Mouse (Mus musculus): ENCODE data around the gene Pola2. TPM values are rescaled to one million over a fixed set of nuclear protein-coding genes. Genes with fewer than 3 reads are reported as not detected.

The Pola2 gene
- polyA plus RNA-seq, 1 experiment = 16.8 TPM

DNA sequence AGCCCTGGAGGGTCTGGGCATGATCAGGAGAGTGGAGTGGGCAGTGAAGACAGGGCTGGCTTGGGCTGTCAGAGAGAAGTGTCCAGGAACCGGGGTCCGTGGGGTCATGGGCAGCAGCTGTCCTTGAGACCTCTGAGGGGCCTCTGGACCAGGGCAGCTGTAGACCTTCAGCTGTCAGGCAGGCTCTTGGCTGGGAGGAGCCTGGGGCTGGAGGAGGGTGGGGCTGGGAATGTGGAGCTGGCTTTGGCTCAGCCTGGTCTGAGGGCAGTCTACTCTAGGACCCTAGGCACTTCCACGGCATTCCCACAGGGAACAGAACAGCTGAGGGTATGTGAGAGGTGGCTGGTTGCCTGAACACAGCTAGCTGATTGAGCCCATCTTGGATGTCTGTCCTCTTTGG, 28.7 kb downstream of the Pola2 start:
- Histone ChIP-seq H3K27ac (ENCODE audit: insufficient read depth, low read length) (no peak overlapping the region), H3K4me1 (ENCODE audit: control insufficient read depth, insufficient read depth, low read length) (peaks cover 24% of the 10 kb centered on the region), H3K4me3 (replicated peaks; ENCODE audit: insufficient read depth, low read depth, low read length) (no peak overlapping the region), H3K27me3 (ENCODE audit: control insufficient read depth, insufficient read depth, low read length) (no peaks in the 10 kb centered on the region)
- WGBS = 61% methylated on average over 3 of the region's 3 CpGs
- no peak for DNase-seq
- TF ChIP-seq POLR2A (IDR thresholded peaks at IDR 0.05; ENCODE audit: borderline replicate concordance, insufficient read depth, low read length) = no peak
- TF ChIP-seq CTCF (IDR thresholded peaks at IDR 0.05; ENCODE audit: borderline replicate concordance, insufficient read depth, low read depth, low read length) = no peak

DNA sequence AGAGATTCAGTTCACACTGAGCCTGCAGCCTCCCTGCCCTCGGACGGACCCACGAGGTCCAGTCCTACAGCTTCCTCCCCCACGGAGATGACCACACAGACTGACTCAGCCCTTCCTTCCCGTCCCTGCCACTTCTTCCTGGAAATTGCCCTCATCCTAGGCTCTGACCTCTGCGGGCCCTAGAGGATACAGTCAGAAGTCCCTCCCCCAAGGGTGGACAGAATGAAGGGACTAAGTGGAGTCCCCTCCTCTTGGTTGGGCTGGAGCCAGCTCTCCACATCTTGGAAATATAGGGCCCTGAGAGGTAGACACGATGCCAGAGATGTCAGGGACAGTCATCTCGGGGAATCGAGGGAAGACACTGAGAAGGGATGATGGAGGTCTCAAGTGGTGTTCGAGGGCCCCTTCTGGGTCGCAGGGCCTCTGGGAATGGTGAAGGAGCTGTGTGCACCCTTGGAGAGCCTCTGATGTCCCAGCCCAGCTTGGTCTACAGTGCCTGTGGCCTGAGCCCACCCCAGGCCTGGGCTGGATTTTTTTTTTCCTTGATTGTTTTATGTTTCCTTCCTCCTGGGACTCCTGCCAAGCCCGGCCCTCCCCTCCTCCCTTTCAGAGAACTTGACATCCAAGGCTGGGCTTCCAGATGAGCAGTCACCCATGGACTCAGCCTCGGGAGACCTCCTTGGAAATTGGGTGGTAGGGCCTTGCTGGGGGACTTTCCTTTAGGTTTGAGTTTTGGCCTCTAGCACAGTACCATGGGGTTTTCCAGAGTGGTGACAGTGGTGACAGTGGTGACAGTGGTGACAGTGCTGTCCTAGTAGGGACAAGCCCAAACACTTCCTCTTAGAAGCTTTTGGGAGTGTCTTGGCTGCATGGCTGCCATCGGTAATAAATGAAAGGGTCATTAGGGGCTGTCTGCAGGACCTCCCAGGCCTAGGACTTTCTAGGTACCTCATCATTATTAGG, 34.1 kb downstream of the Pola2 start:
- no peak for DNase-seq
- WGBS = 53% methylated on average over 14 of the region's 14 CpGs
- TF ChIP-seq CTCF (IDR thresholded peaks at IDR 0.05; ENCODE audit: borderline replicate concordance, insufficient read depth, low read depth, low read length) (no peak), POLR2A (IDR thresholded peaks at IDR 0.05; ENCODE audit: borderline replicate concordance, insufficient read depth, low read length) (no peak)

DNA sequence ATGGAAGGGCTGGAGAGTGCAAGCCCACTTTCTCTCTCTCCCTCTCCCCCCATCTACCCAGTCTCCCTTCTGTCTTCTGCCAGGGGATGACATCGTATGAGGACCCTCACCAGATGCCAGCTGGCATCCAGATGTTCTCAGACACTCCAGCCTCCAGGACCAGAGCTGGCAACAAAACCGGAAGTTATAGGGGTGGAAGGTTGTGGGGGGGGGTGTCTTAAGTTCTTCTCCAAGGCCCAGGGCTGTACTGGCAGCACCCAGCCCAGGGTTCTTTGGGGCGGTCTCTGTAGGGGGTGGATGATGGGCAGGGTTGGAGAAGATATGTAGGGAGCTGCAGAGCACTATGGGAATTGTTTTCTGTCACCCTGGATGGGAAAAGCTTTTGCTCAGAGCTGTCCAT, 35.5 kb downstream of the Pola2 start:
- Histone ChIP-seq H3K27me3 (ENCODE audit: control insufficient read depth, insufficient read depth, low read length) (no peaks in the 10 kb centered on the region), H3K4me3 (replicated peaks; ENCODE audit: insufficient read depth, low read depth, low read length) (no peak overlapping the region)

More for the DNA sequence above, 34.1 kb downstream of the Pola2 start:
- Histone ChIP-seq H3K4me1 (ENCODE audit: control insufficient read depth, insufficient read depth, low read length) (no peaks in the 10 kb centered on the region; the same call in 1 of the 2 replicates), H3K27me3 (ENCODE audit: control insufficient read depth, insufficient read depth, low read length) (no peaks in the 10 kb centered on the region), H3K4me3 (replicated peaks; ENCODE audit: insufficient read depth, low read depth, low read length) (no peak overlapping the region), H3K27ac (ENCODE audit: insufficient read depth, low read length) (no peak overlapping the region)

DNA sequence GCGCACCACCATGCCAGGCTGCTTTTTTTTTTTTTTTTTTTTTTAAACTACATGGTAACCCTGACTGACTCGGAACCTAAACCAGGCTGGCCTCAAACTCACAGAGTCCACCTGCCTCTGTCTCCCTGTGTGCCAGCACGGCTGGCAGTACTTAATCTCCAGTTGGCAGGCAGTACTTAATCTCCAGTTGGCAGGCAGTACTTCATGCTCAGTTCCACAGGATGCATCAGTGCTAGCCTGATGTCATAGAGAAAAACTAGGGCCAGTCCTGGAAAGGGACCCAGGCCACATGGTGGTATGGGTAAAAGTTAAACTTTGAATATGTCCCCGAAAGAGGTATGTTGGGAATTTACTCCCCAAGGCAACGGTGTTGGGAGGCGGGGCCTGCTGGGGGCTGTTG, 35.9 kb downstream of the Pola2 start:
- Histone ChIP-seq H3K4me3 (replicated peaks; ENCODE audit: insufficient read depth, low read depth, low read length) (no peak overlapping the region), H3K27ac (ENCODE audit: insufficient read depth, low read length) (no peak overlapping the region), H3K4me1 (ENCODE audit: control insufficient read depth, insufficient read depth, low read length) (peaks cover 2% of the 10 kb centered on the region; the same call in 1 of the 2 replicates), H3K27me3 (ENCODE audit: control insufficient read depth, insufficient read depth, low read length) (no peaks in the 10 kb centered on the region)
- DNase-seq = peak in 1 of 2 experiments; percentile 47
- 49% methylated on average over 6 of the region's 6 CpGs for WGBS
- TF ChIP-seq POLR2A (IDR thresholded peaks at IDR 0.05; ENCODE audit: borderline replicate concordance, insufficient read depth, low read length) (no peak), CTCF (IDR thresholded peaks at IDR 0.05; ENCODE audit: borderline replicate concordance, insufficient read depth, low read depth, low read length) (no peak)

More for the DNA sequence above, 35.5 kb downstream of the Pola2 start:
- DNase-seq = no peak
- Histone ChIP-seq H3K4me1 (ENCODE audit: control insufficient read depth, insufficient read depth, low read length) (peaks cover under 1% of the 10 kb centered on the region; the same call in 1 of the 2 replicates), H3K27ac (ENCODE audit: insufficient read depth, low read length) (no peak overlapping the region)
- WGBS = 34% methylated on average over 3 of the region's 3 CpGs
- TF ChIP-seq CTCF (IDR thresholded peaks at IDR 0.05; ENCODE audit: borderline replicate concordance, insufficient read depth, low read depth, low read length) (no peak), POLR2A (IDR thresholded peaks at IDR 0.05; ENCODE audit: borderline replicate concordance, insufficient read depth, low read length) (no peak)

DNA sequence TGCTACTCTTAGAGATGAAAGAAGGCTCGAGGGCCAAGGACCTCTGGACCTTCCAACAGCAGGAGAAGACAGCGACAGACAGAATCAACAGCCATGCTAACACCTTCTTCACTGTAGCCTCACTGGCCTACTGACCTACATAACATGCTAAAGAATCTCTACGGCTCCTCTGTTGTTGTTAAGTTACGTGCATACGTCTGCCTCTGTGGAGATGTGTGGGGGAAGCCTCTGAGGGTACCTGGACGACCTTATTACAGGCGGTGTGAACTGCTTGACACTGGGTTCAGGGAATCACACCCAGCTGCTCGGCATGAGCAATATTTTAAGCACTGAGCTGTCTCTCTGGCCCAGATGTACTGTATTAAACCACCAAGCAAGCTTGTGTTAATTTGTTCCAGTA, 36.5 kb downstream of the Pola2 start:
- no peak for TF ChIP-seq POLR2A (IDR thresholded peaks at IDR 0.05; ENCODE audit: borderline replicate concordance, insufficient read depth, low read length)
- no peak for TF ChIP-seq CTCF (IDR thresholded peaks at IDR 0.05; ENCODE audit: borderline replicate concordance, insufficient read depth, low read depth, low read length)
- no peak for DNase-seq
- 84% methylated on average over 8 of the region's 8 CpGs for WGBS
- no peak overlapping the region for H3K27ac ChIP-seq (ENCODE audit: insufficient read depth, low read length)
- H3K4me3 ChIP-seq (replicated peaks; ENCODE audit: insufficient read depth, low read depth, low read length) = no peak overlapping the region
- no peaks in the 10 kb centered on the region for H3K27me3 ChIP-seq (ENCODE audit: control insufficient read depth, insufficient read depth, low read length)
- H3K4me1 ChIP-seq (ENCODE audit: control insufficient read depth, insufficient read depth, low read length) = peaks cover 3% of the 10 kb centered on the region; the same call in 1 of the 2 replicates

DNA sequence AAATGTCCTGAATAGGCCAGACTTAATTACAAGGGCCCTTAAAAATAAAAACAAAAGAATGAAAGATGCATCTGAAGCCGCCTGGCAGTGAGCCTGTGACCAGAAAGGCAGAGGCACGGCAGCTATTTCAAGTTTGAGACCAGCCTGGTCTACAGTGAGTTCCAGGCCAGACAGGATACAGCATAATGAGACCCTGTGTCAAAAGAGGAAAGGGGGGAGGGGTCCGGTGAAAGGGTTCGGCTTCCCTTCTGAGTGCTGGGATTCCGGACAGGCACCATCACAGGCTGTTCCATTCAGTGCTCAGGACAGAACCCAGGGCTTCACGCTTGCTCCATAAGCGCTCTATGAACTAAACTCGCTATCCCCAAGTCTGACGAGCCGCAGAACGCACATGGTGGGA, 37.0 kb downstream of the Pola2 start:
- no peak overlapping the region for H3K4me3 ChIP-seq (replicated peaks; ENCODE audit: insufficient read depth, low read depth, low read length)
- DNase-seq = no peak
- no peaks in the 10 kb centered on the region for H3K27me3 ChIP-seq (ENCODE audit: control insufficient read depth, insufficient read depth, low read length)
- no peak for TF ChIP-seq POLR2A (IDR thresholded peaks at IDR 0.05; ENCODE audit: borderline replicate concordance, insufficient read depth, low read length)
- H3K27ac ChIP-seq (ENCODE audit: insufficient read depth, low read length) = no peak overlapping the region
- peaks cover 5% of the 10 kb centered on the region; the same call in 1 of the 2 replicates for H3K4me1 ChIP-seq (ENCODE audit: control insufficient read depth, insufficient read depth, low read length)
- WGBS = 88% methylated on average over 11 of the region's 11 CpGs

DNA sequence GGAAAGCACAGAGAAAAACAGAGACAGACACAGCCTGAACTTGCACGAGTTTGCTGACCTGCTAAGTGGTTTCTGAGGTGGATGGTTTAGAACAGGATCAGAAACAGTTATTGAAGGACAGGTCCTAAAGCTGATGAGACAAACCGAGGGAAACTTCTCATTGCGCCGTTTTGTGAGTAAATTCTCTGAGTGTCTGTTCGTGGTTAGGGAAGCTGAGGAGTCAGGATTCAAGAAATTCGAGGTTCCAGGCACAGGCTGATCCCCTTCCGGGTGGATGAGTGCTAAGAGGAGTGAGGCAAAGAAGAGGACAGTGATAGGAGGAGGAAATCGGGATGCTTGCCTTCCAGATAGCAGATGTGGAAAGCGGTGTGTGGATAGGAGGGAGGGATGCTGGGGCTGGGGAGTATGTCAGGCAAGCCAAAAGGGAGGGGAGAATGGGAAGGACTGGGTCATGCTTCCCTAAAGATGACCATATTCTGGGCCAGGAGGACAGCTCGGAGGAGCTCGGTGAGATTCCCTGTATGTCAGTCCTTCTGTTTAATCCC, 38.6 kb downstream of the Pola2 start:
- Histone ChIP-seq H3K27me3 (ENCODE audit: control insufficient read depth, insufficient read depth, low read length) (no peaks in the 10 kb centered on the region), H3K27ac (ENCODE audit: insufficient read depth, low read length) (0 out of 2 replicates have a peak overlapping the region, but pooled peaks have one; percentile 6), H3K4me3 (replicated peaks; ENCODE audit: insufficient read depth, low read depth, low read length) (peak overlapping the region; percentile 88), H3K4me1 (ENCODE audit: control insufficient read depth, insufficient read depth, low read length) (peaks cover 5% of the 10 kb centered on the region; the same call in 1 of the 2 replicates)
- 25% methylated on average over 11 of the region's 11 CpGs for WGBS
- no peak for DNase-seq
- TF ChIP-seq POLR2A (IDR thresholded peaks at IDR 0.05; ENCODE audit: borderline replicate concordance, insufficient read depth, low read length) = no peak
- no peak for TF ChIP-seq CTCF (IDR thresholded peaks at IDR 0.05; ENCODE audit: borderline replicate concordance, insufficient read depth, low read depth, low read length)
